Mouse (Mus musculus): Measurements from ENCODE around the gene Krr1.
A peak's percentile ranks its signal among the peaks of the same experiment; 100 is the strongest.
"Not testable (repeated sequence)": the region's sequence is repeated elsewhere in the genome, so short reads cannot be mapped to it uniquely, and the experiment has no call there.

Krr1 gene

GRCm38 (mm10) chr10:111983070-111983469 is 10.6 kb downstream of the Krr1 start:
- peak; percentile 45 for DNase-seq

GRCm38 (mm10) chr10:111986453-111986852 is 14.0 kb downstream of the Krr1 start:
- DNase-seq, result peak; percentile 58

GRCm38 (mm10) chr10:111995803-111996548 is 23.5 kb downstream of the Krr1 start:
- no peak for DNase-seq

GRCm38 (mm10) chr10:111996549-111996904 is 24.1 kb downstream of the Krr1 start:
- DNase-seq, result peak; percentile 48

- DNase-seq, result peak; percentile 68
These were observed 24.5 kb downstream of the Krr1 start for GRCm38 (mm10) chr10:111996911-111997347.

- DNase-seq, result no peak
These were observed 25.2 kb downstream of the Krr1 start for GRCm38 (mm10) chr10:111997671-111998070.

- DNase-seq, result no peak
These were observed 27.3 kb downstream of the Krr1 start for GRCm38 (mm10) chr10:111999765-112000164.

- DNase-seq, result no peak
These were observed 28.1 kb downstream of the Krr1 start for GRCm38 (mm10) chr10:112000568-112000967.

- no peak for DNase-seq
These were observed 28.9 kb downstream of the Krr1 start for GRCm38 (mm10) chr10:112001350-112001749.

- no peak for DNase-seq
These were observed 29.5 kb downstream of the Krr1 start for GRCm38 (mm10) chr10:112001756-112002520.

GRCm38 (mm10) chr10:112002544-112003215 is 30.2 kb downstream of the Krr1 start, which contains the start of gene Glipr1:
Gene Glipr1 (minus strand): TSS chr10:112002631.
- DNase-seq, result peak; percentile 81

- not testable (repeated sequence) for DNase-seq
These were observed 37.0 kb downstream of the Krr1 start for GRCm38 (mm10) chr10:112009511-112009910.

- DNase-seq, result no peak
These were observed 51.1 kb downstream of the Krr1 start for GRCm38 (mm10) chr10:112023585-112023984.

- DNase-seq, result not testable (repeated sequence)
These were observed 56.2 kb downstream of the Krr1 start for GRCm38 (mm10) chr10:112028689-112029088.

Measured in lung, postnatal 36 days (tissue).